In the genomic region with DNA sequence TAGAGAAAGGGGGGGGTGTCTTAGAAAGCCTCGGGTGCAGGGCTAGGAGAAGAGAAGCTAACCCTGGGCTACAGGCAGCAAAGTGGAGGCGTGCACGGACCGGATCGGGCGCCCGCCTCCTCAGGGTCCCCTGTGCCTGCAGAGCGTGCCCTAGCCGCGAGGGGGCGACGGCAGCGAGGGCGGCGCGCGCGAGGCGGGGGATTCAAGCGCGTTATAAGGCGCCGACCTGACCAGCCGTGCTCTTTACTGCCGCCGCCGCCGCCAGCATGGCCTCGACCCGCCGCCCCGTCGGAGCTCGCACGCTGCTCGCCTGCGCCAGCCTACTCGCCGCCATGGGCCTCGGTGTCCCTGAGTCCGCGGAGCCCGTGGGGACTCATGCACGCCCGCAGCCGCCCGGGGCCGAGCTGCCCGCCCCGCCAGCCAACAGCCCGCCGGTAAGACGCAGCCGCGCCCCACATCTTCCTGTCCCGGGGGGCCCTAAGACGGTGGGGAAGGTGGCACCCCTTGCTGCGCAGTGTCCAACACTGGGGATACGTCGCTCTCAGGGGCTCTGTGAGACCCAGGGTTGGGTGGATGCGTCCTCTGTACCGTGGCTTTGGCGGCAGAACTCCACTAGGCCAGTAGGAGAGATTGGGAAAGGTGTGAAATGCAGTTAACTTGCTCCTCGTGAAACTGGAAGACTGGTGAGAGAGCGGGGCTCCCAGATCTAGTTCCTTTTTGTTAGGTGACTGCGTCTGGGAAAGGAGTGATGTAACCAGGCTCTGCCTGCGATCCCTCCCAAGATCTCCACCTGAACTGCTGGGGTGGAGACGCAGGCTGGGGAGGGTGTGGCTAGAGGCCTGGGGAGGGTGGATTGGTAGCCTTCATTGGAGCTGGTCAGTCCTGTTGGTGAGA, we compare ENCODE assay signal across 7 mouse cellular contexts. TPM values are rescaled to one million over a fixed set of nuclear protein-coding genes. Genes with fewer than 3 reads are reported as not detected.
DNase-seq lines count a peak whose midpoint lies in the region; ATAC-seq and TF ChIP-seq lines count a peak whose summit lies in the region.

A gene (plus strand): TSS at position 216 of the 894 bp plus-strand sequence.

- TF ChIP-seq CTCF in small intestine, adult 2 months (IDR thresholded peaks at IDR 0.05; ENCODE audit: extremely low read depth, insufficient read length, insufficient replicate concordance, low read depth, low read length): peak; percentile 53

- in situ Hi-C loops in ES-E14 (cut with MboI; ENCODE audit: low sequenced_read_pairs in 2 of 2, unreplicated experiment in 2 of 2): no loop called here

- no peaks in the 10 kb centered on the region for H3K9me3 ChIP-seq in ES-E14 (ENCODE audit: control insufficient read depth, insufficient read depth, low read depth, low read length)
- peaks cover 5% of the 10 kb centered on the region; the same call in 1 of the 2 replicates for H3K9me3 ChIP-seq in forebrain, embryonic 13.5 days (replicated peaks)

- ATAC-seq in forebrain, embryonic 13.5 days: peak; percentile 54
- peak; percentile 71 for ATAC-seq in megakaryocyte-erythroid progenitor cell, adult 5-6 weeks (replicated peaks; ENCODE audit: low FRiP score, low TSS enrichment, poor library complexity, severe bottlenecking)

- H3K9ac ChIP-seq in ES-E14 (ENCODE audit: insufficient read depth, low read depth, low read length, poor library complexity, severe bottlenecking): peak within 1 kb of the TSS; percentile 77
- H3K9ac ChIP-seq in forebrain, embryonic 13.5 days: peak within 1 kb of the TSS; percentile 61

- peaks cover 8% of the 10 kb centered on the region; the same call in 1 of the 2 replicates for H3K36me3 ChIP-seq in ES-E14 (ENCODE audit: control insufficient read depth, insufficient read depth, low read length, poor library complexity, severe bottlenecking)
- H3K36me3 ChIP-seq in forebrain, embryonic 13.5 days (ENCODE audit: poor library complexity, severe bottlenecking): peaks cover 19% of the 10 kb centered on the region
- peaks cover 1% of the 10 kb centered on the region; the same call in 1 of the 2 replicates for H3K36me3 ChIP-seq in small intestine, adult 2 months (ENCODE audit: control insufficient read depth, insufficient read depth, low read length)

- peaks cover 20% of the 10 kb centered on the region for H3K27me3 ChIP-seq in forebrain, embryonic 13.5 days
- H3K27me3 ChIP-seq in small intestine, adult 2 months (ENCODE audit: control insufficient read depth, insufficient read depth, low read length): no peaks in the 10 kb centered on the region

- no peak for TF ChIP-seq POLR2A in small intestine, adult 2 months (IDR thresholded peaks at IDR 0.05; ENCODE audit: low read depth, low read length)

- under 1% methylated on average over 68 of the region's 68 CpGs for WGBS in forebrain, embryonic 13.5 days
- 1% methylated on average over 67 of the region's 68 CpGs for WGBS in small intestine, adult 2 months

- H3K27ac ChIP-seq in ES-E14 (ENCODE audit: insufficient read depth, low read depth, low read length, poor library complexity, severe bottlenecking): no peak within 1 kb of the TSS
- H3K27ac ChIP-seq in forebrain, embryonic 13.5 days: no peak within 1 kb of the TSS
- peak within 1 kb of the TSS; percentile 59 for H3K27ac ChIP-seq in small intestine, adult 2 months (ENCODE audit: insufficient read depth, low read depth, low read length)

- peak; percentile 53 for DNase-seq in ES-E14 (ENCODE audit: low read depth, low spot score)
- peak; percentile 77 for DNase-seq in adrenal gland, postnatal 25 days
- peak; percentile 82 for DNase-seq in heart, postnatal 4 days
- DNase-seq in layer of hippocampus, postnatal 25 days (ENCODE audit: extremely low spot score in 1 of 2, low spot score in 1 of 2): peak; percentile 32 to 47

- H3K4me2 ChIP-seq in forebrain, embryonic 13.5 days: peak within 1 kb of the TSS; percentile 79

- peaks cover 2 to 5% of the 10 kb centered on the region in 2 experiments; a peak in 2 of 4 replicates for H3K4me1 ChIP-seq in ES-E14 (ENCODE audit: control insufficient read depth in 2 of 2, insufficient read depth in 2 of 2, low read length in 2 of 2, poor library complexity in 1 of 2)
- H3K4me1 ChIP-seq in forebrain, embryonic 13.5 days: peaks cover 10% of the 10 kb centered on the region
- peaks cover 29% of the 10 kb centered on the region for H3K4me1 ChIP-seq in small intestine, adult 2 months (ENCODE audit: control insufficient read depth, insufficient read depth, insufficient read length, low read length)

- peak within 1 kb of the TSS; percentile 75 to 83 for H3K4me3 ChIP-seq in ES-E14 (ENCODE audit: insufficient read depth in 1 of 2, low read depth in 1 of 2, low read length in 2 of 2, poor library complexity in 1 of 2, severe bottlenecking in 1 of 2)
- H3K4me3 ChIP-seq in forebrain, embryonic 13.5 days: peak within 1 kb of the TSS; percentile 42
- H3K4me3 ChIP-seq in small intestine, adult 2 months (ENCODE audit: low read depth, low read length): peak within 1 kb of the TSS; percentile 71

TF ChIP-seq in ES-E14, 5 proteins besides CTCF, POLR2A, EP300 and RAD21:
- TF ChIP-seq MAFK (IDR thresholded peaks at IDR 0.05; ENCODE audit: insufficient read depth, low read depth, low read length): no peak
- no peak for TF ChIP-seq ZC3H11A (IDR thresholded peaks at IDR 0.05; ENCODE audit: borderline replicate concordance, low read depth, low read length)
- no peak for TF ChIP-seq HCFC1 (IDR thresholded peaks at IDR 0.05; ENCODE audit: borderline replicate concordance, insufficient read depth, low read length)

RNA-seq across cellular contexts. Expression of the gene that starts here (rescaled TPM):
- total RNA-seq in ES-E14 (2012; rRNA removed): 5.8 and 6.3 TPM in 2 replicates
- total RNA-seq in adrenal gland, postnatal 25 days (2021): 2.7 and 5.9 TPM in 2 replicates
- 0.54 and 0.67 TPM in 2 replicates for polyA plus RNA-seq in forebrain, embryonic 13.5 days (2015; fragmentation: Nextera tagmentation; extraction: Ambion mirVana)
- 1 to 10 TPM; 1.1 to 1.4 TPM for total RNA-seq in heart, postnatal 4 days (2021)
- total RNA-seq in layer of hippocampus, postnatal 25 days (2021): not detected
- 2.0 and 2.3 TPM in 2 replicates for total RNA-seq in megakaryocyte-erythroid progenitor cell, adult 5-6 weeks (2014; fragmentation: Nextera tagmentation)
- total RNA-seq in megakaryocyte-erythroid progenitor cell, adult 5-6 weeks (2017): 0.04 and 0.42 TPM in 2 replicates
- 3.7 and 7.3 TPM in 2 replicates for polyA plus RNA-seq in small intestine, adult 2 months (2012; rRNA removed)

Comparison
In these comparisons a context has a peak if more than half of its experiments do, and no peak if none do; other contexts are left out.
1. Peak in ATAC-seq, H3K4me3 ChIP-seq, H3K9ac ChIP-seq and H3K4me2 ChIP-seq in forebrain, embryonic 13.5 days; RNA of the gene not detected or under 1 TPM.
2. Peak in DNase-seq in layer of hippocampus, postnatal 25 days; RNA of the gene not detected or under 1 TPM.